In the genomic region with DNA sequence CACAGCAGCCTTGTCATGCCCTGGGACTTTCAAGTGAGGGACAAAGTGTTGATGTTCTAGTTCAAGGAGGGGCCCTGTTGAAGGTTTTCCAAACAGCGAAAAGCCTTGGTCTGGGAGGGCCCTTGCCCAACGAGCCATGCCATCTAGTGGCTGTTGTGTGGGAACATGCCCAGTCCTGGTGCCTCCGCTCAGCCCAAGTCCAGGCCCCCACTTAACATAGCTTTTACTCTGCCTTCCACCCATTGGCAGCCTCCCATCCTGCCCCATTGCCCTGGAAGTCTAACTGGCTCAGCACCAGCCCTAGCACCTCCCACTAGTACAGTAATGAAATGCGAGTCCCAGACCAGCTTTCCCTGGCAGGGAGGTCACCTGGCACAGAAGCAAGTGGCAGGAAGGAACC, we compare ENCODE assay signal across 8 mouse cellular contexts. TPM values are rescaled to one million over a fixed set of nuclear protein-coding genes. Genes with fewer than 3 reads are reported as not detected.
DNase-seq lines count a peak whose midpoint lies in the region; ATAC-seq and TF ChIP-seq lines count a peak whose summit lies in the region.

No protein-coding gene starts in this region.

- 26% methylated on average over 4 of the region's 4 CpGs for WGBS in midbrain, embryonic 16.5 days
- WGBS in midbrain, embryonic 10.5 days: 32% methylated on average over 4 of the region's 4 CpGs
- WGBS in hindbrain, embryonic 16.5 days: 16% methylated on average over 4 of the region's 4 CpGs
- 32% methylated on average over 4 of the region's 4 CpGs for WGBS in limb, embryonic 14.5 days
- WGBS in small intestine, adult 2 months: 4% methylated on average over 4 of the region's 4 CpGs

- H3K4me3 ChIP-seq in midbrain, embryonic 16.5 days (ENCODE audit: low read depth, low read length): no peak overlapping the region
- no peak overlapping the region for H3K4me3 ChIP-seq in midbrain, embryonic 10.5 days
- H3K4me3 ChIP-seq in hindbrain, embryonic 16.5 days (ENCODE audit: low read length): no peak overlapping the region
- H3K4me3 ChIP-seq in limb, embryonic 14.5 days (replicated peaks; ENCODE audit: low read length): no peak overlapping the region
- H3K4me3 ChIP-seq in small intestine, adult 2 months (ENCODE audit: low read depth, low read length): no peak overlapping the region

- TF ChIP-seq CTCF in small intestine, adult 2 months (IDR thresholded peaks at IDR 0.05; ENCODE audit: extremely low read depth, insufficient read length, insufficient replicate concordance, low read depth, low read length): peak; percentile 60; the same call in 1 of the 2 replicates

- peak; percentile 33; the same call in 1 of the 2 replicates for ATAC-seq in midbrain, embryonic 16.5 days
- peak; percentile 87 for ATAC-seq in hindbrain, embryonic 16.5 days
- no peak for ATAC-seq in limb, embryonic 14.5 days (ENCODE audit: low FRiP score, low read depth)

- no peak overlapping the region for H3K27ac ChIP-seq in midbrain, embryonic 16.5 days (ENCODE audit: low read length)
- H3K27ac ChIP-seq in midbrain, embryonic 10.5 days (replicated peaks): no peak overlapping the region
- no peak overlapping the region for H3K27ac ChIP-seq in hindbrain, embryonic 16.5 days (ENCODE audit: low read depth, low read length)
- H3K27ac ChIP-seq in limb, embryonic 14.5 days (replicated peaks; ENCODE audit: low read depth, low read length): no peak overlapping the region
- H3K27ac ChIP-seq in small intestine, adult 2 months (ENCODE audit: insufficient read depth, low read depth, low read length): no peak overlapping the region

- no peak for DNase-seq in midbrain, embryonic 10.5 days (ENCODE audit: low spot score)
- DNase-seq in adrenal gland, postnatal 25 days: peak; percentile 77
- peak; percentile 40 to 51 for DNase-seq in frontal cortex, postnatal 14 days (ENCODE audit: low spot score in 2 of 2)
- DNase-seq in limb, embryonic 14.5 days (ENCODE audit: low spot score): peak; percentile 9
- DNase-seq in natural killer cell, adult 2 months (ENCODE audit: low spot score in 2 of 2): no peak

- TF ChIP-seq POLR2A in limb, embryonic 14.5 days (IDR thresholded peaks at IDR 0.05; ENCODE audit: borderline replicate concordance, extremely low read depth, insufficient read depth, insufficient read length): no peak
- TF ChIP-seq POLR2A in small intestine, adult 2 months (IDR thresholded peaks at IDR 0.05; ENCODE audit: low read depth, low read length): no peak

- H3K4me2 ChIP-seq in midbrain, embryonic 16.5 days (ENCODE audit: low read length): no peak overlapping the region
- H3K4me2 ChIP-seq in hindbrain, embryonic 16.5 days (ENCODE audit: low read length): no peak overlapping the region
- no peak overlapping the region for H3K4me2 ChIP-seq in limb, embryonic 14.5 days (replicated peaks; ENCODE audit: low read depth, low read length, severe bottlenecking)

- no peaks in the 10 kb centered on the region for H3K27me3 ChIP-seq in midbrain, embryonic 16.5 days (ENCODE audit: control insufficient read depth, insufficient read depth, low read depth, low read length)
- H3K27me3 ChIP-seq in midbrain, embryonic 10.5 days (ENCODE audit: low read depth, poor library complexity, severe bottlenecking): no peaks in the 10 kb centered on the region
- H3K27me3 ChIP-seq in hindbrain, embryonic 16.5 days (replicated peaks; ENCODE audit: control insufficient read depth, insufficient read depth, low read length): no peaks in the 10 kb centered on the region
- no peaks in the 10 kb centered on the region for H3K27me3 ChIP-seq in limb, embryonic 14.5 days (ENCODE audit: control insufficient read depth, insufficient read depth, low read length)
- no peaks in the 10 kb centered on the region for H3K27me3 ChIP-seq in small intestine, adult 2 months (ENCODE audit: control insufficient read depth, insufficient read depth, low read length)

- H3K4me1 ChIP-seq in midbrain, embryonic 16.5 days (ENCODE audit: control insufficient read depth, insufficient read depth, low read length): peaks cover 8% of the 10 kb centered on the region
- H3K4me1 ChIP-seq in midbrain, embryonic 10.5 days: peaks cover 5% of the 10 kb centered on the region
- peaks cover 5% of the 10 kb centered on the region for H3K4me1 ChIP-seq in hindbrain, embryonic 16.5 days (ENCODE audit: control insufficient read depth, insufficient read depth, low read depth, low read length)
- H3K4me1 ChIP-seq in limb, embryonic 14.5 days (ENCODE audit: control insufficient read depth, insufficient read depth, low read length): peaks cover 4% of the 10 kb centered on the region
- peaks cover 13% of the 10 kb centered on the region; the same call in 1 of the 2 replicates for H3K4me1 ChIP-seq in small intestine, adult 2 months (ENCODE audit: control insufficient read depth, insufficient read depth, insufficient read length, low read length)

- H3K9me3 ChIP-seq in midbrain, embryonic 16.5 days (replicated peaks; ENCODE audit: control insufficient read depth, low read length, poor library complexity, severe bottlenecking): no peaks in the 10 kb centered on the region
- no peaks in the 10 kb centered on the region for H3K9me3 ChIP-seq in midbrain, embryonic 10.5 days (replicated peaks)
- H3K9me3 ChIP-seq in hindbrain, embryonic 16.5 days (ENCODE audit: control insufficient read depth, low read length): no peaks in the 10 kb centered on the region
- no peaks in the 10 kb centered on the region for H3K9me3 ChIP-seq in limb, embryonic 14.5 days (ENCODE audit: control insufficient read depth, low read length)

- no peak overlapping the region for H3K9ac ChIP-seq in midbrain, embryonic 16.5 days (ENCODE audit: low read depth, low read length)
- no peak overlapping the region for H3K9ac ChIP-seq in hindbrain, embryonic 16.5 days (ENCODE audit: low read depth, low read length)
- H3K9ac ChIP-seq in limb, embryonic 14.5 days (ENCODE audit: low read depth, low read length, severe bottlenecking): no peak overlapping the region

- no peaks in the 10 kb centered on the region for H3K36me3 ChIP-seq in midbrain, embryonic 16.5 days (ENCODE audit: control insufficient read depth, insufficient read depth, low read length)
- H3K36me3 ChIP-seq in midbrain, embryonic 10.5 days: no peaks in the 10 kb centered on the region
- no peaks in the 10 kb centered on the region for H3K36me3 ChIP-seq in hindbrain, embryonic 16.5 days (ENCODE audit: control insufficient read depth, insufficient read depth, low read length)
- no peaks in the 10 kb centered on the region for H3K36me3 ChIP-seq in limb, embryonic 14.5 days (ENCODE audit: control insufficient read depth, insufficient read depth, low read length)
- H3K36me3 ChIP-seq in small intestine, adult 2 months (ENCODE audit: control insufficient read depth, insufficient read depth, low read length): no peaks in the 10 kb centered on the region

RNA-seq across cellular contexts. Expression of a gene that starts 3.2 kb away (rescaled TPM):
- 8.3 and 9.4 TPM in 2 replicates for polyA plus RNA-seq in midbrain, embryonic 16.5 days (2015; fragmentation: Nextera tagmentation; extraction: Ambion mirVana)
- 14.8 and 15.3 TPM in 2 replicates for polyA plus RNA-seq in midbrain, embryonic 10.5 days (2016; fragmentation: Nextera tagmentation; extraction: Ambion mirVana)
- 23.7 and 32.8 TPM in 2 replicates for total RNA-seq in adrenal gland, postnatal 25 days (2021)
- polyA plus RNA-seq in hindbrain, embryonic 16.5 days (2015; fragmentation: Nextera tagmentation; extraction: Ambion mirVana): 9.2 and 10.4 TPM in 2 replicates
- 21.3 and 26.6 TPM in 2 replicates for polyA plus RNA-seq in limb, embryonic 14.5 days (2012; rRNA removed)
- 14.3 and 15.4 TPM in 2 replicates for polyA plus RNA-seq in limb, embryonic 14.5 days (2014; fragmentation: Nextera tagmentation; extraction: Ambion mirVana)
- 3.9 and 5.6 TPM in 2 replicates for polyA plus RNA-seq in small intestine, adult 2 months (2012; rRNA removed)

RNA-seq across cellular contexts. Expression of a gene that starts 25.0 kb away (rescaled TPM):
- 13.9 and 15.4 TPM in 2 replicates for polyA plus RNA-seq in midbrain, embryonic 16.5 days (2015; fragmentation: Nextera tagmentation; extraction: Ambion mirVana)
- 20.8 and 23.2 TPM in 2 replicates for polyA plus RNA-seq in midbrain, embryonic 10.5 days (2016; fragmentation: Nextera tagmentation; extraction: Ambion mirVana)
- 210 and 237 TPM in 2 replicates for total RNA-seq in adrenal gland, postnatal 25 days (2021)
- 22.0 and 27.1 TPM in 2 replicates for polyA plus RNA-seq in hindbrain, embryonic 16.5 days (2015; fragmentation: Nextera tagmentation; extraction: Ambion mirVana)
- polyA plus RNA-seq in limb, embryonic 14.5 days (2012; rRNA removed): 105 and 112 TPM in 2 replicates
- polyA plus RNA-seq in limb, embryonic 14.5 days (2014; fragmentation: Nextera tagmentation; extraction: Ambion mirVana): 46.1 and 55.6 TPM in 2 replicates
- polyA plus RNA-seq in small intestine, adult 2 months (2012; rRNA removed): 149 and 287 TPM in 2 replicates

Comparison
In these comparisons a context has a peak if more than half of its experiments do, and no peak if none do; other contexts are left out.
1. DNase-seq: peak in adrenal gland, postnatal 25 days (single experiment), frontal cortex, postnatal 14 days (2 of 2) and limb, embryonic 14.5 days (single experiment); none in midbrain, embryonic 10.5 days (single experiment) and natural killer cell, adult 2 months (0 of 2).